7 mouse cellular contexts compared by ENCODE assay signal in genomic region chr14:105483352-105484083, GRCm38 (mm10).
A peak's percentile ranks its signal among the peaks of the same experiment; 100 is the strongest.
DNase-seq lines count a peak whose midpoint lies in the region; ATAC-seq lines count a peak whose summit lies in the region.

No protein-coding gene starts in this region.

- peak overlapping the region; percentile 58 for H3K9ac ChIP-seq in forebrain, embryonic 16.5 days (replicated peaks; ENCODE audit: low read depth, low read length)
- H3K9ac ChIP-seq in hindbrain, embryonic 13.5 days = peak overlapping the region; percentile 65

- no peaks in the 10 kb centered on the region for H3K36me3 ChIP-seq in forebrain, embryonic 16.5 days (ENCODE audit: control insufficient read depth, insufficient read depth)
- H3K36me3 ChIP-seq in hindbrain, embryonic 13.5 days = no peaks in the 10 kb centered on the region
- no peaks in the 10 kb centered on the region for H3K36me3 ChIP-seq in macrophage (ENCODE audit: inconsistent target)

- intact Hi-C loops in left cerebral cortex, postnatal 14 days (cut with DNase I) = loop anchor here (5.0 kb wide), 2 partner anchors 86 to 414 kb away; partner anchors contain the start of gene Spry2

- WGBS in forebrain, embryonic 16.5 days = 6% methylated on average over 21 of the region's 21 CpGs
- WGBS in hindbrain, embryonic 13.5 days = 6% methylated on average over 21 of the region's 21 CpGs
- 38% methylated on average over 19 of the region's 21 CpGs for WGBS in macrophage (ENCODE audit: missing documents)

- H3K27ac ChIP-seq in forebrain, embryonic 16.5 days (ENCODE audit: low read length) = peak overlapping the region; percentile 55
- peak overlapping the region; percentile 88 for H3K27ac ChIP-seq in hindbrain, embryonic 13.5 days
- H3K27ac ChIP-seq in macrophage = no peak overlapping the region

- DNase-seq in NIH3T3 (ENCODE audit: low read depth) = peak; percentile 58
- DNase-seq in brain, adult 2 months (ENCODE audit: low read depth, low spot score) = peak; percentile 51
- DNase-seq in left cerebral cortex, postnatal 14 days (ENCODE audit: low spot score in 2 of 2) = peak; percentile 50 to 54
- peak; percentile 78 to 83 for DNase-seq in right cerebral cortex, postnatal 10 days (ENCODE audit: low spot score in 2 of 2)

- peak; percentile 87 for ATAC-seq in forebrain, embryonic 16.5 days
- peak; percentile 94 for ATAC-seq in hindbrain, embryonic 13.5 days (ENCODE audit: low FRiP score)

- H3K27me3 ChIP-seq in forebrain, embryonic 16.5 days (replicated peaks; ENCODE audit: control insufficient read depth, insufficient read depth, low read length) = no peaks in the 10 kb centered on the region; the same call in 1 of the 2 replicates
- peaks cover 13% of the 10 kb centered on the region for H3K27me3 ChIP-seq in hindbrain, embryonic 13.5 days

- peak overlapping the region; percentile 36 for H3K4me3 ChIP-seq in forebrain, embryonic 16.5 days (replicated peaks; ENCODE audit: low read length)
- H3K4me3 ChIP-seq in hindbrain, embryonic 13.5 days = peak overlapping the region; percentile 31
- H3K4me3 ChIP-seq in macrophage (ENCODE audit: inconsistent target) = peak overlapping the region; percentile 23

- no peaks in the 10 kb centered on the region for H3K79me2 ChIP-seq in macrophage (ENCODE audit: inconsistent target)

- H3K4me2 ChIP-seq in forebrain, embryonic 16.5 days (ENCODE audit: low read length) = peak overlapping the region; percentile 66
- H3K4me2 ChIP-seq in hindbrain, embryonic 13.5 days = peak overlapping the region; percentile 56

- peaks cover 12% of the 10 kb centered on the region for H3K4me1 ChIP-seq in forebrain, embryonic 16.5 days (replicated peaks; ENCODE audit: control insufficient read depth, insufficient read depth, low read length)
- peaks cover 22% of the 10 kb centered on the region for H3K4me1 ChIP-seq in hindbrain, embryonic 13.5 days (replicated peaks)

- no peaks in the 10 kb centered on the region for H3K9me3 ChIP-seq in forebrain, embryonic 16.5 days (ENCODE audit: control insufficient read depth, low read length)
- H3K9me3 ChIP-seq in hindbrain, embryonic 13.5 days = no peaks in the 10 kb centered on the region
